Mouse (Mus musculus) neural tube, embryonic 11.5 days (tissue): ENCODE measurements around the gene Ttll4. TPM values are rescaled to one million over a fixed set of nuclear protein-coding genes. Genes with fewer than 3 reads are reported as not detected.

Experiments
- ATAC-seq: fragments of 200-750 bp; cut with Nextera tagmentation; 2 replicates; pipeline ENCODE4 v1.8.0; 2017; ENCODE audit warnings: moderate number of reproducible peaks, mild to moderate bottlenecking, moderate TSS enrichment, moderate library complexity; ENCODE audit not compliant: insufficient read depth, low FRiP score, low TSS enrichment
- DNase-seq: peaks from one replicate; pipeline ENCODE4 v3.0.0-alpha.2; 2015; ENCODE audit warnings: low spot score
- H3K27ac ChIP-seq: fragments of 300-500 bp; sonication (generic); 2 replicates; pipeline ENCODE4 v1.5.1; 2014; ENCODE audit warnings: low read depth, mild to moderate bottlenecking, low read length
- H3K27me3 ChIP-seq: fragments of 300-500 bp; sonication (generic); 2 replicates; pipeline ENCODE4 v1.6.1; 2014; ENCODE audit warnings: mild to moderate bottlenecking, low read length, mixed read lengths; ENCODE audit not compliant: control insufficient read depth, insufficient read depth
- H3K36me3 ChIP-seq: fragments of 300-500 bp; sonication (generic); 2 replicates; pipeline ENCODE4 v1.6.1; 2014; ENCODE audit warnings: mild to moderate bottlenecking, low read length, moderate library complexity, mixed read lengths; ENCODE audit not compliant: control insufficient read depth, insufficient read depth
- H3K4me1 ChIP-seq: fragments of 300-500 bp; sonication (generic); 2 replicates; pipeline ENCODE4 v1.6.1; 2014; ENCODE audit warnings: low read length, mixed read lengths; ENCODE audit not compliant: control insufficient read depth, insufficient read depth
- H3K4me2 ChIP-seq: fragments of 300-500 bp; sonication (generic); 2 replicates; pipeline ENCODE4 v1.6.1; 2014; ENCODE audit warnings: low read depth, mild to moderate bottlenecking, moderate library complexity
- H3K4me3 ChIP-seq: fragments of 300-500 bp; sonication (generic); 2 replicates; pipeline ENCODE4 v1.5.1; 2014; ENCODE audit warnings: low read depth, low read length
- H3K9ac ChIP-seq: fragments of 300-500 bp; sonication (generic); 2 replicates; pipeline ENCODE4 v1.6.1; 2014; ENCODE audit warnings: mild to moderate bottlenecking, low read length
- H3K9me3 ChIP-seq: fragments of 300-500 bp; sonication (generic); 2 replicates; pipeline ENCODE4 v1.6.1; 2016; ENCODE audit warnings: low read length; ENCODE audit not compliant: control insufficient read depth
- WGBS: fragments of 180-500 bp; shearing (Covaris S2); extraction: QIAGEN DNeasy Blood & Tissue Kit; methylation state at CpG from one replicate; pipeline ENCODE4 v1.1.7; 2014; 5-methylcytosine and 5-hydroxymethylcytosine counted together
- polyA plus RNA-seq: library from polyadenylated mRNA; unstranded; fragments of >200 nt; fragmentation: Nextera tagmentation; extraction: Ambion mirVana; gene quantifications from 2 replicates; pipeline ENCODE4 v1.2.1, GENCODE M21; 2014

Gene Ttll4
- polyA plus RNA-seq, 1 experiment from 2014 or later = 50.2 TPM

DNA sequence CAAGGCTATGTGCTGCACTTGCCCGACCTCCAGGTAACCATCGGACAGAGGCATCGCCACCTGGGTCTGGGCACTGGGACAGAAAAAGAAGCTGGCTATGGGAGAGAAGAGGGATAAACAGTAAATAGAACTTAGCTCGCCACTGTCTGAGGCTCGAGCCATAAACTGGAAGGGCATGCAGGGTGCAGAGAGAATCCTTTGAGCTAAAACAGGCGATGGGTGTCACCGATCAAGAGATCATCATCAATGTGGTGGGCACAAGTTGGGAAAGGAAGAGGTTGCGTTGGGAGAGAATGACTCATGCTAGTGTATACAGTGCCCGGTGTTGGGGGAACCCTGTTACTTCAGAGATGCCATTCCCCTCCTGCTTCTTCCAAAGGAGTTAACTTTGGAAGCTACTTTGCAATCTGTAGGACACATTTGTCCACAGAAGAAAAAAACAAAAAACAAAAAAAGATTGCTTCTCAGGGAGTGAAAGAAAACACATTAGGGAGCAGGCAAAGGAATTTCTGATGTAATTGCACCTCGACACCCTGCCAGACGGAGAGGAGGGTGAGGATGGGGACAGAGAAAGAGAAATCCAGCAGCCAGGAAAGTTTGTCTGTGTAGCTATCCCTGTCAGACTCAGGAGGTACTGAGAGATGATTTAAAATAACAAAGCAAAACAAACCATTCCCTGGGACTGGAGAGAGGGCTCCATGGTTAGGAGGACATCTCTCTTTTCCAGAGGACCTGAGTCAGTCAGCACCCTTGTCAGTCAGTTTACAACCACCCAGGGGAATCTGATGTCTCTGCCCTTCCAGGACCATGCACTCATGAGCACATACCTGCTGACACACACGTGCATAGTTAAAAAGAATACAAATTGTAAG is 52.5 kb downstream of the Ttll4 start:
- peak overlapping the region; percentile 61 for H3K9ac ChIP-seq
- DNase-seq (no peak), ATAC-seq (no peak)
- H3K36me3 ChIP-seq = no peaks in the 10 kb centered on the region
- peak overlapping the region; percentile 44 for H3K4me3 ChIP-seq
- no peaks in the 10 kb centered on the region for H3K4me1 ChIP-seq
- H3K27ac ChIP-seq = no peak overlapping the region
- H3K9me3 ChIP-seq = no peaks in the 10 kb centered on the region
- no peaks in the 10 kb centered on the region for H3K27me3 ChIP-seq
- WGBS = 24% methylated on average over 12 of the region's 12 CpGs
- peak overlapping the region; percentile 98 for H3K4me2 ChIP-seq

DNA sequence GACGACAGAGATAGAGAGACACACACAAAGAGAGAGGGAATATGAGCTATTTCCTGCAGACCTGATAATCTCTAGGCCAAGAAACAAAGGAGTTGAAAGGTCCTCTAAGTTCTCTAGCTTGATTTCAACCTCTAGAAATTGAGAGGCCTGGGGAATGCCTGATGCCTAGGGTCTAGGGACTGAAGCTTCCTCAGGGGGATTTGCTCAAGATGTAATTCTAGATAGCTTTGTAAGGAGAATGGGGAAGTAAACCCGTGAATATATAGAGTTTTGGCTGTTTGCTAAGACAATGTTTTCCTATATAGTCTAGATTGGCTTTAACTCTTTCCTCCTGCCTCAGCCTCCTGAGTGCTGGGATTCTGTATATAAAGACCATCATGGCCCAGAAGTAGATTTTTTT is 53.4 kb downstream of the Ttll4 start:
- no peaks in the 10 kb centered on the region for H3K9me3 ChIP-seq
- no peak overlapping the region for H3K4me2 ChIP-seq
- no peak overlapping the region for H3K4me3 ChIP-seq
- ATAC-seq = no peak
- H3K36me3 ChIP-seq = no peaks in the 10 kb centered on the region
- H3K9ac ChIP-seq = no peak overlapping the region
- WGBS = 60% methylated on average over 2 of the region's 2 CpGs
- no peaks in the 10 kb centered on the region for H3K4me1 ChIP-seq
- no peak overlapping the region for H3K27ac ChIP-seq
- H3K27me3 ChIP-seq = no peaks in the 10 kb centered on the region
- no peak for DNase-seq

DNA sequence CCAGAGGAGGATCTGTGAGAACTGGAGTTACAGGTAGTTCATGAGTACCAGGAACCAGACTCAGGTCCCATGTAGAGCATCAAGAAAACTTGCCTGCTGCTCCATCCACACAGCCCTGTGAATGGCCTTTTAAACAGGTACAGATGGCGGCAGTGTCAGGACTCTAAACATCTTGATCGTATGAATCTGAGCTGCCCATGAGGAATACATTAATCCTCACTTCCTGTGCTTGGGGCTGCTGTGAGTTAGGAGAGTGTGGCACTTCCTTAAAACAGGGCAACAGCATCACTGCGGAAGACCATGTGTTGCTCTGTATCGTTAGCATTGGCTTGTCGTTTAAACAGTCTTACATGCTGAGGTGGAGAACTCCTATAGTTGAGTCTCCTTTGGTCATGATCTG is 53.9 kb downstream of the Ttll4 start:
- Histone ChIP-seq H3K9ac (no peak overlapping the region), H3K4me1 (no peaks in the 10 kb centered on the region), H3K36me3 (no peaks in the 10 kb centered on the region), H3K4me2 (no peak overlapping the region), H3K9me3 (no peaks in the 10 kb centered on the region), H3K27ac (no peak overlapping the region), H3K4me3 (no peak overlapping the region), H3K27me3 (no peaks in the 10 kb centered on the region)
- WGBS = 62% methylated on average over 5 of the region's 5 CpGs
- DNase-seq (peak; percentile 25), ATAC-seq (no peak)

DNA sequence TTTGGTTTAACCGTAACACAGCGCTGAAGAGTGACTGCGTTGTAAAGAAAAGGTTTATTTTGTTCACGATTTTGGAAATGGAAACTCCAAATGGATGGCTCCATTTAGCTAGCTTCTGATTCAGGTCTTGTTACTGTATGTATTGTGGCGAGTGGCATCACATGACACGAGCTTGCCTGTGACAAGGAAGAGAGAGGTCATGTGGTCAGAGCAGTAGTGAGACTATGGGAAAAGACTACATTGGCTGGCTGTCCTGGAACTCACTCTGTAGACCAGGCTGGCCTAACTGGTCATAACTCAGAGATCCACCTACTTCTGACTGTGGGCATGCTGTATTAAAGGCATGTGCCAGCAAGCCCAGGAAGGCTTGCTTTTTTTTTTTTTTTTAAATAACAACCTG is 54.3 kb downstream of the Ttll4 start:
- no peak for ATAC-seq
- Histone ChIP-seq H3K36me3 (no peaks in the 10 kb centered on the region), H3K27ac (no peak overlapping the region), H3K4me1 (no peaks in the 10 kb centered on the region), H3K4me3 (no peak overlapping the region), H3K27me3 (no peaks in the 10 kb centered on the region), H3K4me2 (no peak overlapping the region), H3K9me3 (no peaks in the 10 kb centered on the region), H3K9ac (no peak overlapping the region)
- DNase-seq = no peak
- 88% methylated on average over 6 of the region's 6 CpGs for WGBS

DNA sequence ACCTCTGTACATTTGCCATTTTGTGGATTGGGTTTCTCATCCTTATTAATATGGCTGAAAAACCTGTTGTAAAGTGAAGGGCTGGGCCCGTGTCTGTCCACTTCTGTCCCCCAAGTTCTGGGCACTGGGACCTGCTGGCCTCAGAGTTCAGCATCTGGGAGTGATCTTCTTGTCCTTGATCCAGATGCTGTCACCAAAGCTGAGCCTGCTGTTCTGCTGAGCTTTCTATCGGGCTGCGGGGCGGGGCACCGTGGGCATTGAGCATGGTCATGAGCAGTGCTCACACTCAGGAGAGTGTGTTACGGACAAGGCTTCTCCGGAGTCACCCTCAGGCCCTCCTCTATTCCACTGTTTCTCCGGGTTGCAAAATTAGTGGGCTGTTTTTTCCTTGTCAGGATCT is 56.6 kb downstream of the Ttll4 start:
- no peaks in the 10 kb centered on the region for H3K4me1 ChIP-seq
- DNase-seq (no peak), ATAC-seq (no peak)
- H3K9ac ChIP-seq = no peak overlapping the region
- no peak overlapping the region for H3K4me3 ChIP-seq
- no peaks in the 10 kb centered on the region for H3K27me3 ChIP-seq
- no peak overlapping the region for H3K4me2 ChIP-seq
- 87% methylated on average over 8 of the region's 8 CpGs for WGBS
- H3K36me3 ChIP-seq = no peaks in the 10 kb centered on the region
- no peaks in the 10 kb centered on the region for H3K9me3 ChIP-seq
- no peak overlapping the region for H3K27ac ChIP-seq

DNA sequence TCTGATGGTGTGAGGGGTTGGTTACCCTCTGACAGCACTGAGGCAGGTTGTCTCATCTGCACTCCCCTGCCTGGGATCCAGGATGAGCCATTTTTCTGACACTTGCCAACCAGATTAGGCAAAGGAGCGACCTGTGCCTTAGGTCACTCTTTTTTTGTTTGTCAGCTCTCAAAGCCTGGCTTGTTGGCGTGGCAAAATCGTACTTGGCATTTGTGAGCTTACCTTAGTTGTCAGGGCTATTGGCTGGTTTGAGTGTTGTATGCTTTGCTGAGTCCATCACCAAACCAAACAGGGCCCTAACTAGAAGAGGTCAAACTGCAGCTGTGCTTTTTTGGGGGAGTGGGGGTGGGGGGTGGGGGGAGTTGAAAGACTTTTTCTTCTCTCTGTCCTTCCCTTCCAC is 57.7 kb downstream of the Ttll4 start:
- DNase-seq = no peak
- Histone ChIP-seq H3K27ac (no peak overlapping the region), H3K4me3 (no peak overlapping the region), H3K9me3 (no peaks in the 10 kb centered on the region), H3K4me2 (no peak overlapping the region), H3K36me3 (no peaks in the 10 kb centered on the region), H3K27me3 (no peaks in the 10 kb centered on the region), H3K9ac (no peak overlapping the region), H3K4me1 (no peaks in the 10 kb centered on the region)
- 83% methylated on average over 3 of the region's 3 CpGs for WGBS
- no peak for ATAC-seq

DNA sequence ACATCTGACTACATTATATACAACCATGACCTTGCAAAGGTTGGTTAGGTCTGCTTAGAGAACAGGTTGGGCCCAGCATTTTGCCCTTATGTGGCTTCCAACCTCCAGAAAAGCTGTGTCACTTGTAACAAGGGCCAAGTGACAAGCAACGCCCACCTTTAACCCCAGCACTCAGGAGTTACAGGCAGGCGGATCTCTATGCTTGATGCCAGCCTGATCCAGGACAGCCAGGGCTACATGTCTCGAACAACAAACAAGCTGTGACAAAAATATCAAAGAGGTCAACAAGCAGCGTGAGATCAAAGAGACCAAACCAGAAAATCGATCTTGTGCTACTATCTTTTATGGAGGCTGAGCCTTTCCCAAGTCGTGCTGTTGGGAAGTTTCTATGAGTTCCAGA is 60.1 kb downstream of the Ttll4 start:
- no peak overlapping the region for H3K4me2 ChIP-seq
- no peaks in the 10 kb centered on the region for H3K36me3 ChIP-seq
- H3K4me1 ChIP-seq = no peaks in the 10 kb centered on the region
- H3K9ac ChIP-seq = no peak overlapping the region
- no peaks in the 10 kb centered on the region for H3K9me3 ChIP-seq
- 82% methylated on average over 6 of the region's 6 CpGs for WGBS
- no peak overlapping the region for H3K27ac ChIP-seq
- no peaks in the 10 kb centered on the region for H3K27me3 ChIP-seq
- ATAC-seq (no peak), DNase-seq (no peak)
- no peak overlapping the region for H3K4me3 ChIP-seq

DNA sequence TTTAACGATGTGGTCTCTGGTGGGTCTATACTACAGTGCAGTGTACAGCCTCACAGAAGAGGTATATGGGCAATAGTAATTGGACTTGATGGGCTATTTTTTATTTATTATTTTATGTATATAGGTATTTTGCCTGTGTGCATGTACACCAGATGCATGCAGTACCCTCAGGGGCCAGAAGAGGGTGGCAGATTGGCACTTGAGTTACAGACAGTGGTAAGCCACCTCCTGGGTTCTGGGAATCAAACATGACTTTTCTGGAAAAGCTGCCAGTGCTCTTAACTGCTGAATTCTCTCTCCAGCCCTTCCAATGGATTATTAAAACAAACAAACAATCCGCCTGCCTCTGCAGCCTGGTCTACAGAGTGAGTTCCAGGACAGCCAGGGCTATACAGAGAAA is 62.2 kb downstream of the Ttll4 start:
- DNase-seq = no peak

DNA sequence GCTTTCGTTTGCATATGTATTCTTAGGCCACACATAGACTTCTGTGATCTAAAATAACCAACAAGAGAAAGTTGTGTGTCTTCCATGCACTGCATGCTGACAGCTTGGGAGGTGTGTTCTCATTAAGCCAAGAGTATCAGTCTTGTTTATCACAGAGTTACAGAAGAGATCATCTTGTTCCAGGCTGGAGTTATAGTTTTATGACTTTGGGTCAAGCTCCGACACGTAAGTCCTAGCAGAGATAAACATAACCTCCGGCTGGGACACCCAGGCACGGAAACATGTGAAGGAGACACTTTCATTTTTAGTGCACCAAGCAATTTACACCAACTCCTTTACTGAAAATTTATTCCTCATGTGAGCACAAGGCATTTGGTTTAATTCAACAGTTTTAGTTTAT is 64.6 kb downstream of the Ttll4 start:
- Histone ChIP-seq H3K36me3 (no peaks in the 10 kb centered on the region), H3K9me3 (no peaks in the 10 kb centered on the region), H3K4me1 (no peaks in the 10 kb centered on the region), H3K4me3 (no peak overlapping the region), H3K4me2 (no peak overlapping the region), H3K27me3 (no peaks in the 10 kb centered on the region), H3K27ac (no peak overlapping the region), H3K9ac (no peak overlapping the region)
- 86% methylated on average over 5 of the region's 5 CpGs for WGBS
- no peak for DNase-seq
- no peak for ATAC-seq

More for the DNA sequence above, 62.2 kb downstream of the Ttll4 start:
- no peak for ATAC-seq
- H3K4me3 ChIP-seq = no peak overlapping the region
- no peaks in the 10 kb centered on the region for H3K36me3 ChIP-seq
- H3K9ac ChIP-seq = no peak overlapping the region
- H3K4me1 ChIP-seq = no peaks in the 10 kb centered on the region
- H3K27me3 ChIP-seq = no peaks in the 10 kb centered on the region
- H3K9me3 ChIP-seq = no peaks in the 10 kb centered on the region
- H3K27ac ChIP-seq = no peak overlapping the region
- H3K4me2 ChIP-seq = no peak overlapping the region
- WGBS = 77% methylated on average over 2 of the region's 2 CpGs
